Mouse (Mus musculus) heart, embryonic 10.5 days (tissue): ENCODE data around the gene 4930402H24Rik. TPM values are rescaled to one million over a fixed set of nuclear protein-coding genes. Genes with fewer than 3 reads are reported as not detected.
A peak's percentile ranks its signal among the peaks of the same experiment; 100 is the strongest.

Source experiments
- DNase-seq: peaks from one replicate; pipeline ENCODE4 v3.0.0-alpha.2; 2017; ENCODE audit warnings: low spot score
- H3K27ac ChIP-seq: fragments of 300-500 bp; sonication (generic); 2 replicates; pipeline ENCODE4 v1.5.1; 2016; ENCODE audit warnings: mild to moderate bottlenecking
- H3K27me3 ChIP-seq: fragments of 300-500 bp; sonication (generic); 2 replicates; pipeline ENCODE4 v1.6.1; 2016; ENCODE audit warnings: mild to moderate bottlenecking; ENCODE audit not compliant: poor library complexity, insufficient read depth, severe bottlenecking
- H3K36me3 ChIP-seq: fragments of 300-500 bp; sonication (generic); 2 replicates; pipeline ENCODE4 v1.6.1; 2016; ENCODE audit warnings: mild to moderate bottlenecking, moderate library complexity
- H3K4me1 ChIP-seq: fragments of 300-500 bp; sonication (generic); 2 replicates; pipeline ENCODE4 v1.6.1; 2016; ENCODE audit warnings: mild to moderate bottlenecking
- H3K4me3 ChIP-seq: fragments of 300-500 bp; sonication (generic); 2 replicates; pipeline ENCODE4 v1.5.1; 2016; ENCODE audit warnings: mild to moderate bottlenecking, moderate library complexity
- H3K9me3 ChIP-seq: fragments of 300-500 bp; sonication (generic); 2 replicates; pipeline ENCODE4 v1.6.1; 2016; ENCODE audit warnings: mild to moderate bottlenecking, moderate library complexity
- WGBS: fragments of 180-500 bp; shearing (Covaris S2); methylation state at CpG from one replicate; pipeline ENCODE4 v1.1.7; 2016; 5-methylcytosine and 5-hydroxymethylcytosine counted together
- polyA plus RNA-seq: library from polyadenylated mRNA; unstranded; fragments of >200 nt; fragmentation: Nextera tagmentation; extraction: Ambion mirVana; gene quantifications from 2 replicates; pipeline ENCODE4 v1.2.1, GENCODE M21; 2016

The 4930402H24Rik gene
- 36.8 and 56.0 TPM in 2 replicates for polyA plus RNA-seq

DNA sequence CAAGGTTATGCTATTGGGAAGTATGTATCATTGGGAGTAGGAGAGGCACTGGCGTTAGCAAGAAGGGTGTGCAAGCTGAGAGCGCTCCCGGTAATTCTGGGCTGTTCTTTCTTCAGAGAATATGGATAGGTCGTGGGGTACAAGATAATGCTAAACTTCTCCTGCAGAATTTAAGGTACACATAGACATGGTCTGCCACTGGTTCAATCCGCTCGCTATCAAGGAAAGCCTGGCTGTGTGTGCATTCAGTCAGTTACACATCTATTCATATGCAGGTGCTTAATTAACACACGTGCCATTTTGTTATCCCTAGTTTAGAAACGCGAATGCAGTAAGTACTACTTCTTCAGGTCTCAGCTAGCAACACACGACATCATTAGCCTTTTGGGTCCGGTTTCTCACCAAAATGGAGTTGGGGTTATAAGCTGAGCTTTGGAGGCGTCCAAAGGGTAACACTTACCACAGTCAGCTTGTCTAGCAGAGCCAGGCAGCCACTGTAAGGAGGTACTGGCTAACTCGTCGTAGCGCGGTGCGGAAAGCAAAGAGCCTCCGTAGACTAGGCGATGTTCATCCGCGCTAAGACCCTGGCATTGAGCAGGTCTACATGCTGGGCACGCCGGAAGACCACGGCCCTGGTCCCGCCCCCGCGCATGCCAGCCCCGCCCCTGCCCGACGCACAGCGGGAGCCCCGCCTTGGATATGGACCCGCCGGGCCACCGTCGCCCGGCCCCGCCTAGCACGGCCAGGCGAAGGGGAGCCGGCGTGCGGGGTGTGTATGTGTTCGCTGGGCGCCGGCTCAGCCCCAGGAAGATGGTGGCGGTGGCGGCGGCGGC, at the start of gene 4930402H24Rik, which contains the start of gene Atrn:
4930402H24Rik (minus strand) TSS at position 656 of the 833 bp plus-strand sequence.
Atrn (plus strand) TSS at position 745 of the 833 bp plus-strand sequence.
- peak within 1 kb of the TSS; percentile 88 for H3K27ac ChIP-seq
- DNase-seq: peak; percentile 97
- H3K4me1 ChIP-seq: peaks cover 16% of the 10 kb centered on the region
- H3K27me3 ChIP-seq: no peaks in the 10 kb centered on the region
- 3% methylated on average over 50 of the region's 50 CpGs for WGBS
- no peaks in the 10 kb centered on the region; the same call in 1 of the 2 replicates for H3K36me3 ChIP-seq
- H3K4me3 ChIP-seq: peak within 1 kb of the TSS; percentile 87
- no peaks in the 10 kb centered on the region for H3K9me3 ChIP-seq

DNA sequence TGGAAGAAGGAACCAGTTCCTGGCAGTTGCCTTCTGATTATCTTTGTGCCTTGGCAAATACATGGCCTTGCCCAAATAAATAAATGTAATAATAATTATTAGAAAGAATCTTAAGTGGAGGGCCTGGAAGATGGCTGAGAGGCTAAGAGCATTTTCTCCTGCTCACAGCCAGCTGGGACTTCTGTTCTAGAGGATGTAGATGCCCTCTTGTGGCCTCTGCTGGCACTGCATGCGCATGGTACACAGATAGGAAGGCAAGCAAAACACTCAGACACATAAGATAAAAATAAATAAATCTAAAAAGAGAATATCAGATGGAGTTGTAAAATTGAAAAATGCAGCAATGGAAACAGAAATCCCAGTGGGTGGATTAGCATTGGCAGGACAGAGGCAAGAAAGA, 44.3 kb upstream of the 4930402H24Rik start:
- H3K36me3 ChIP-seq: peaks cover 4% of the 10 kb centered on the region; the same call in 1 of the 2 replicates
- no peak overlapping the region for H3K4me3 ChIP-seq
- H3K27me3 ChIP-seq: no peaks in the 10 kb centered on the region
- H3K4me1 ChIP-seq: no peaks in the 10 kb centered on the region
- no peaks in the 10 kb centered on the region for H3K9me3 ChIP-seq
- peak; percentile 85 for DNase-seq
- H3K27ac ChIP-seq: no peak overlapping the region
- WGBS: 3% methylated on average over 1 of the region's 1 CpGs

DNA sequence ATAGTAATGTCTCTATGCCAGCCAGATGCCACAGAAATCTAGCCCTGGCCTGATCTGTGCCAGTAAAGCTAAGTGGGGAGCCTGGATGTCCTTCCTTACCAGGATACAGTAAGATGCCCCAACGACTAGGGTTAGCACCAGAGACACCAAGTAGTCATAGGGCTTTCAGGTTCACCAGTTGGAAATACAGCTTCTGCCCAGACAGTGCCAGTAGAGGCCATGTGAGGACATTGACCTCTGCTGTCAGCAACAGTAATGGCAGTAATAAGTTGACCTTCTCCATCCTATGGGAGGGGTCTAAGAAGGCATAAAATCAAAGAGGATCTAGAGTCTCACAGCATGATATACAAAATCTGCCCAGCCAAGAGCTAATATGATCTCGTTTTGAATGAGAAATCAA, 43.6 kb upstream of the 4930402H24Rik start:
- Histone ChIP-seq H3K36me3 (peaks cover 4% of the 10 kb centered on the region; the same call in 1 of the 2 replicates), H3K4me3 (no peak overlapping the region), H3K9me3 (no peaks in the 10 kb centered on the region), H3K4me1 (no peaks in the 10 kb centered on the region), H3K27me3 (no peaks in the 10 kb centered on the region), H3K27ac (no peak overlapping the region)
- WGBS: 75% methylated on average over 2 of the region's 2 CpGs
- DNase-seq: no peak

GRCm38 (mm10) chr2:130932865-130933264, 26.7 kb upstream of the 4930402H24Rik start:
- no peak for DNase-seq
- H3K27ac ChIP-seq: no peak overlapping the region
- H3K9me3 ChIP-seq: no peaks in the 10 kb centered on the region
- no peak overlapping the region for H3K4me3 ChIP-seq
- WGBS: 88% methylated on average over 12 of the region's 12 CpGs
- no peaks in the 10 kb centered on the region for H3K4me1 ChIP-seq
- H3K36me3 ChIP-seq: no peaks in the 10 kb centered on the region
- no peaks in the 10 kb centered on the region for H3K27me3 ChIP-seq

DNA sequence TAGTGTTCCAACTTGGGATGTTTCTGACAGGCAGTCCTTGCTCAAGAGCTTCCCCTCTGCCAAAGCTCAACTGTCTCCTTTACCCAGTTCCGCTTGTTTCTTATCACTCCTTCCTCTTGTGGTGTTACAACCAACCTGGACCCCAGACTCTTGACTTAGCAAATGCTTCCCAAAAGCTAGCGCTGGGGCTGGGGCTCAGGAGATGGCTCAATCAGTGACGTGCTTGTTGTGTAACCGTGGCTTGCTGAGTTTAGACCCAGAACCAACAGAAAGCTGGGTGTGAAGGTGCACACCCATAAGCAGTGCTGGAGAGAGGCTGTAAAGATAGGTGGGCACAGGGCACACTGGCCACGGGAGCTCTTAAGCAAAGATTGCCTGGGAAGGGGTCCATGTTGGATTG, 23.8 kb upstream of the 4930402H24Rik start:
- Histone ChIP-seq H3K4me3 (no peak overlapping the region), H3K9me3 (no peaks in the 10 kb centered on the region), H3K27me3 (no peaks in the 10 kb centered on the region), H3K36me3 (no peaks in the 10 kb centered on the region), H3K4me1 (0 out of 2 replicates have a peak, but pooled peaks cover 3% of the 10 kb centered on the region), H3K27ac (no peak overlapping the region)
- DNase-seq: no peak
- WGBS: 78% methylated on average over 5 of the region's 5 CpGs

- Histone ChIP-seq H3K4me3 (no peak overlapping the region), H3K4me1 (0 out of 2 replicates have a peak, but pooled peaks cover 5% of the 10 kb centered on the region), H3K9me3 (no peaks in the 10 kb centered on the region), H3K27me3 (no peaks in the 10 kb centered on the region), H3K27ac (no peak overlapping the region), H3K36me3 (no peaks in the 10 kb centered on the region)
- no peak for DNase-seq
Measured at GRCm38 (mm10) chr2:130928530-130928929, 22.3 kb upstream of the 4930402H24Rik start.

- DNase-seq: no peak
- H3K36me3 ChIP-seq: no peaks in the 10 kb centered on the region
- WGBS: 95% methylated on average over 4 of the region's 4 CpGs
- H3K9me3 ChIP-seq: no peaks in the 10 kb centered on the region
- no peak overlapping the region for H3K27ac ChIP-seq
- no peak overlapping the region for H3K4me3 ChIP-seq
- H3K4me1 ChIP-seq: 0 out of 2 replicates have a peak, but pooled peaks cover 5% of the 10 kb centered on the region
- no peaks in the 10 kb centered on the region for H3K27me3 ChIP-seq
Measured at GRCm38 (mm10) chr2:130928031-130928430, 21.8 kb upstream of the 4930402H24Rik start.

DNA sequence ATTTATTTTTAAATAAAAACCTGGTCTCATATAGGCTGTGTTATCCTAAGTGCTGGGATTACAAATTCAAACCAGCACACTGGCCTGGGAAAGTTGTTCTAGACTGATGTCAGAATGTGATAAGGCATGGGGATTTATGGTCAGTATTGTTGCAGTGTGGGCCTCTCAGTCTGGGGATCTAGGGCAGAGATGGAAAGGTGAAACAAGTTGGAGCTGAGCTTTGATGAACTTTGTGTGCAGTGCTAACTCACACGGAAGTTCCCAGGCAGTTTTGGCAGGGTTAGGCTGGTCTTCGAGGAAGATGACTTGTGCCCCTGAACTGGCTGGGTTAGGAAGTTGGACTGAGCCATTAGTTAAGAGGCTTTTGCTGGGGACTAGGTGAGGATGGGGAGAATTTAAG, 18.7 kb upstream of the 4930402H24Rik start:
- no peak for DNase-seq
- Histone ChIP-seq H3K9me3 (no peaks in the 10 kb centered on the region), H3K4me1 (0 out of 2 replicates have a peak, but pooled peaks cover 5% of the 10 kb centered on the region), H3K27ac (no peak overlapping the region), H3K27me3 (no peaks in the 10 kb centered on the region), H3K36me3 (no peaks in the 10 kb centered on the region), H3K4me3 (no peak overlapping the region)
- 75% methylated on average over 2 of the region's 2 CpGs for WGBS

DNA sequence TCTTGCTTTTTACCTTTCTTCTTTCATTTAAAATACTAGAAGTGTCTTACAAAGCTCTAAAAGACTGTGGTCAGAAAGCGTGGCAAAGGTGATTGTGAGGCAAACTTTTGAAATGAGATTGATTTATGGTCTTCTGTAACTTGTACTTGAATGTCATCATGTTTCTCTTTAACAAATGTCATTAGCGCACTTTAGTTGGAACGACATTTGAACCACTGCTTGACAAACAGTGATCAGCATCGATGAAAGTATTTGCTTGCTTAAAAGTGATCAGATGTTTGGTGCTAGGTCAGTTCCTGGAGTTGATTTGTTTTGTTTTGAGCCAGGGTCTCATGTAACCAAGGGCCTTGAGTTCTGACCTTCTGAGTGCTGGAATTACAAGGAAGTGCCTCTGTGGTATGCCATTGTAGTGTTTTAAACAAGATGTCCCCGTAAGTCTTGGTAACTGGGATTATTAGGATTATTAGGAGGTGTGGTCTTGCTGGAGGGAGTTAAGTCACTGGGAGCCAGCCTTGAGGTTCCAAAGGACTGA, 12.9 kb upstream of the 4930402H24Rik start:
- no peaks in the 10 kb centered on the region for H3K9me3 ChIP-seq
- H3K36me3 ChIP-seq: no peaks in the 10 kb centered on the region
- DNase-seq: no peak
- H3K4me1 ChIP-seq: peaks cover 8% of the 10 kb centered on the region; the same call in 1 of the 2 replicates
- no peaks in the 10 kb centered on the region for H3K27me3 ChIP-seq
- no peak overlapping the region for H3K4me3 ChIP-seq
- WGBS: 83% methylated on average over 5 of the region's 5 CpGs
- no peak overlapping the region for H3K27ac ChIP-seq

- DNase-seq: no peak
- H3K9me3 ChIP-seq: no peaks in the 10 kb centered on the region
- WGBS: 94% methylated on average over 1 of the region's 1 CpGs
- peaks cover 8% of the 10 kb centered on the region; the same call in 1 of the 2 replicates for H3K4me1 ChIP-seq
- no peak overlapping the region for H3K4me3 ChIP-seq
- no peak overlapping the region for H3K27ac ChIP-seq
- H3K36me3 ChIP-seq: no peaks in the 10 kb centered on the region
- no peaks in the 10 kb centered on the region for H3K27me3 ChIP-seq
Measured at GRCm38 (mm10) chr2:130917686-130918085, 11.5 kb upstream of the 4930402H24Rik start.

DNA sequence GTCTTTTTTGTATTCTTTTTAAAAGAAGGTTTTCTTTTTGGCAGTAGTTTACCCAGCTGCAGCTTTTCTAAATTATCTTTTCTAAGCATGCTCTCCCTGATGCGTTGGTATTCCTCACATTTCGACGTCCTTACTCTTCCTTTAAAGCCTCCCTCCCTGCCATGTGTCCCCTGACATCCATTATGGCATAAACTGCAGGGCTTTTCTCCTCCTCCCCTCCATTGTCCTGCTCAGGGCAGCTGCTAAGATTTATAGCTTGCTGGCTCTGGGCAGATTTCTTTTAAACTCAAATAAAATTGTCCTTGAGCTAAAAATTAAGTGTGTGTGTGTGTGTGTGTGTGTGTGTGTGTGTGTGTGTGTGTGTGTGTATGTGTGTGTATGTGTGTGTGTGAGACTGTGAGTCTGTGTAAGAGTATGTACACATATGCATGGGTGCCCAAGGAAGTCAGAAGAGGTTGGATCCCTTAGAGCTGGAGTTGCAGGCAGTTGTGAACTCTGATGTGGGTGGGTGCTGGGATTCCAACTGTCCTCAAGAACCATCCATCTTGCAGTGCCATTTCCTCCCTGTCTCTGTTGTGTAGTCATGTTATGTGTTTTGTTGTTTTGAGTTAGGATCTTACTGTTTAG, 10.4 kb upstream of the 4930402H24Rik start:
- H3K27me3 ChIP-seq: no peaks in the 10 kb centered on the region
- H3K4me1 ChIP-seq: peaks cover 8% of the 10 kb centered on the region; the same call in 1 of the 2 replicates
- DNase-seq: no peak
- H3K36me3 ChIP-seq: no peaks in the 10 kb centered on the region
- H3K4me3 ChIP-seq: no peak overlapping the region
- H3K27ac ChIP-seq: no peak overlapping the region
- 83% methylated on average over 3 of the region's 3 CpGs for WGBS
- no peaks in the 10 kb centered on the region for H3K9me3 ChIP-seq

- H3K4me3 ChIP-seq: no peak overlapping the region
- H3K36me3 ChIP-seq: no peaks in the 10 kb centered on the region
- H3K27me3 ChIP-seq: no peaks in the 10 kb centered on the region
- DNase-seq: no peak
- peaks cover 8% of the 10 kb centered on the region; the same call in 1 of the 2 replicates for H3K4me1 ChIP-seq
- no peak overlapping the region; the same call in 1 of the 2 replicates for H3K27ac ChIP-seq
- no peaks in the 10 kb centered on the region for H3K9me3 ChIP-seq
- WGBS: 59% methylated on average over 1 of the region's 1 CpGs
Measured at GRCm38 (mm10) chr2:130914873-130915272, 8.7 kb upstream of the 4930402H24Rik start.

DNA sequence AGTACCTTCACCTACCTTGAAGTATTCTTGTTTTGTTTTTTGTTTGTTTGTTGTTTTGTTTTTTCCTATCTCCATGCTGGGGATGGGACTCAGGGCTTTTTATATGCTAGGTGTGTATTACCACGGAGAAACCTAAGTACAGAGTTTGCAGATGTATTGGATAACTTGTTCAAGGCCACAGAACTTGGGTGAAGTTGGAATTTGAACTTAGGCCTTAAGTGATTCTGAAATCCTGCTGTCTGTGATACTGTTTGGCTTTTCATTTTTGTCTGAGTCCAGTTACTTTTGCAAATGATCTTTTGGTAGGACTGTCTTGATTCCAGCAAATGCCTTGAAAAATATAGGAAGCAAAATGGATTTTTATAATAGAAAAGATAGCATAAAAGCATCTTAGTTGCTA, 5.5 kb upstream of the 4930402H24Rik start:
- peaks cover 17% of the 10 kb centered on the region for H3K4me1 ChIP-seq
- no peak overlapping the region for H3K4me3 ChIP-seq
- WGBS: 63% methylated on average over 1 of the region's 1 CpGs

More for the DNA sequence above, 5.5 kb upstream of the 4930402H24Rik start:
- Histone ChIP-seq H3K9me3 (no peaks in the 10 kb centered on the region), H3K27me3 (no peaks in the 10 kb centered on the region), H3K36me3 (no peaks in the 10 kb centered on the region; the same call in 1 of the 2 replicates), H3K27ac (no peak overlapping the region)
- no peak for DNase-seq
